Mouse (Mus musculus) forebrain, embryonic 16.5 days (tissue): ENCODE results near the gene Arhgap27. TPM values are rescaled to one million over a fixed set of nuclear protein-coding genes. Genes with fewer than 3 reads are reported as not detected.

ENCODE experiments used
- ATAC-seq: fragments of 200-750 bp; cut with Nextera tagmentation; 2 replicates; pipeline ENCODE4 v1.8.0; 2017; ENCODE audit warnings: mild to moderate bottlenecking, moderate library complexity
- H3K27ac ChIP-seq: fragments of 300-500 bp; sonication (generic); 2 replicates; pipeline ENCODE4 v1.5.1; 2014; ENCODE audit warnings: low read length, control low read depth
- H3K27me3 ChIP-seq: fragments of 300-500 bp; sonication (generic); replicated peaks from 2 replicates; pipeline ENCODE4 v1.6.1; 2014; ENCODE audit warnings: low read length; ENCODE audit not compliant: control insufficient read depth, insufficient read depth
- H3K36me3 ChIP-seq: fragments of 300-500 bp; sonication (generic); 2 replicates; pipeline ENCODE4 v1.6.1; 2014; ENCODE audit not compliant: control insufficient read depth, insufficient read depth
- H3K4me1 ChIP-seq: fragments of 300-500 bp; sonication (generic); replicated peaks from 2 replicates; pipeline ENCODE4 v1.6.1; 2014; ENCODE audit warnings: low read length; ENCODE audit not compliant: control insufficient read depth, insufficient read depth
- H3K4me2 ChIP-seq: fragments of 300-500 bp; sonication (generic); 2 replicates; pipeline ENCODE4 v1.6.1; 2014; ENCODE audit warnings: mild to moderate bottlenecking, low read length, control low read depth
- H3K4me3 ChIP-seq: fragments of 300-500 bp; sonication (generic); replicated peaks from 2 replicates; pipeline ENCODE4 v1.5.1; 2014; ENCODE audit warnings: mild to moderate bottlenecking, low read length, control low read depth
- H3K9ac ChIP-seq: fragments of 300-500 bp; sonication (generic); replicated peaks from 2 replicates; pipeline ENCODE4 v1.6.1; 2014; ENCODE audit warnings: low read depth, low read length, control low read depth
- H3K9me3 ChIP-seq: fragments of 300-500 bp; sonication (generic); 2 replicates; pipeline ENCODE4 v1.6.1; 2016; ENCODE audit warnings: low read length; ENCODE audit not compliant: control insufficient read depth
- WGBS: fragments of 180-500 bp; shearing (Covaris S2); extraction: QIAGEN DNeasy Blood & Tissue Kit; methylation state at CpG from one replicate; pipeline ENCODE4 v1.1.7; 2014; 5-methylcytosine and 5-hydroxymethylcytosine counted together
- polyA plus RNA-seq: library from polyadenylated mRNA; unstranded; fragments of >200 nt; fragmentation: Nextera tagmentation; extraction: Ambion mirVana; gene quantifications from 2 replicates; pipeline ENCODE4 v1.2.1, GENCODE M21; 2015

Arhgap27 gene
- polyA plus RNA-seq, 1 experiment from 2014 or later: 3.0 TPM

- H3K27me3 ChIP-seq: peaks cover 5% of the 10 kb centered on the region
- H3K4me2 ChIP-seq: no peak overlapping the region
- 0 out of 2 replicates have a peak, but pooled peaks cover 5% of the 10 kb centered on the region for H3K4me1 ChIP-seq
- no peak overlapping the region for H3K27ac ChIP-seq
- H3K9me3 ChIP-seq: no peaks in the 10 kb centered on the region
- ATAC-seq: no peak
- H3K4me3 ChIP-seq: no peak overlapping the region
- 86% methylated on average over 3 of the region's 3 CpGs for WGBS
- H3K36me3 ChIP-seq: no peaks in the 10 kb centered on the region
- no peak overlapping the region for H3K9ac ChIP-seq
These were observed 9.5 kb downstream of the Arhgap27 start for GRCm38 (mm10) chr11:103354033-103354432.

DNA sequence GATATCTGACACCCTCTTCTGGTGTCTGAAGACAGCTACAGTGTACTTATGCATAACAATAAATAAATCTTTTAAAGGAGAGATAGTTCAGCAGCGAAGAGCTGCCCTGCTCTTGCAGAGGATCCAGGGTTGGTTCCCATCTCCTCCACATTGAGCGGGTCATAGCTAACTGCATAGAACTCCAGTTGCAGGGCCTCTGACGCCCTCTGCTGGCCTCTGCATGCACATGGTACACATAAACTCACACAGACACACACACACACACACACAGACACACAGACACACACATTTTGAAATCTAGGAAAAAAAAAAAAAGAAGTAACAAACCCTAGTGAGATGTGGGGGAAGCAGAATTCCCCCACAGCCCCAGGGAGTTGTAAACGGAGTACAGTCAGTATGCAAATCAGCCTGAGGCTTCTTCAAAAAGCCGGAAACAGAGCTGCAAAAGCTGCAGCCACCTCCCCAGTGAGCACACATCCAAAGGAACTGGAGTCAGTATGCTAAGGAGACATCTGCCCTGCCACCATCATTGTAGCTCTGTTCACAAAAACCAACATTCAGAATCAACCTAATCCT lies 11.2 kb downstream of the Arhgap27 start:
- 79% methylated on average over 5 of the region's 5 CpGs for WGBS
- ATAC-seq: no peak
- Histone ChIP-seq H3K27ac (no peak overlapping the region), H3K4me2 (no peak overlapping the region), H3K4me1 (0 out of 2 replicates have a peak, but pooled peaks cover 3% of the 10 kb centered on the region), H3K27me3 (no peaks in the 10 kb centered on the region; the same call in 1 of the 2 replicates), H3K36me3 (no peaks in the 10 kb centered on the region), H3K4me3 (no peak overlapping the region), H3K9ac (no peak overlapping the region), H3K9me3 (no peaks in the 10 kb centered on the region)

- Histone ChIP-seq H3K4me1 (0 out of 2 replicates have a peak, but pooled peaks cover 1% of the 10 kb centered on the region), H3K27ac (no peak overlapping the region), H3K9ac (no peak overlapping the region), H3K4me3 (no peak overlapping the region), H3K4me2 (no peak overlapping the region), H3K36me3 (no peaks in the 10 kb centered on the region), H3K9me3 (no peaks in the 10 kb centered on the region), H3K27me3 (no peaks in the 10 kb centered on the region)
- ATAC-seq: no peak
- 92% methylated on average over 12 of the region's 12 CpGs for WGBS
These were observed 12.7 kb downstream of the Arhgap27 start for GRCm38 (mm10) chr11:103350711-103351315.

DNA sequence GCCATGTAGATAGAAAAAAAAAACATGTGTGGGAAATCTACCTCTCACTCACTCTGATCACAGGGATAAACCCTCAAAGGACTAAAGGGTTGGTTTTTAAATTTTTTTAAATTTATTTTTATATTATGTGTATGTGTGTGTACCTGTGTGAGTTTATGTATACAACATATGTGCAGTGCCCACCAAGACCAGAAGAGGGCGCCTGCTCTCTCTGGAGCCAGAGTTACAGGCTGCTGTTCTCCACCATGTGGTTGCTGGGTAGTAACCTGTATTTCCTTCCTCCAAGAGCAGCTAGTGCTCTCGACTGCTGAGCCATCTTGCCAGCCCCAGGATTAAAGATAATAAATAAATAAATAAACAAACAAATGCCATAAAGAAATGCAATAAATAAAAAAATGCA lies 13.8 kb downstream of the Arhgap27 start:
- Histone ChIP-seq H3K4me2 (no peak overlapping the region), H3K27ac (no peak overlapping the region), H3K9ac (no peak overlapping the region), H3K36me3 (no peaks in the 10 kb centered on the region), H3K4me1 (no peaks in the 10 kb centered on the region), H3K4me3 (no peak overlapping the region), H3K9me3 (no peaks in the 10 kb centered on the region), H3K27me3 (no peaks in the 10 kb centered on the region)
- 92% methylated on average over 2 of the region's 2 CpGs for WGBS
- ATAC-seq: no peak

GRCm38 (mm10) chr11:103346657-103347056 lies 16.8 kb downstream of the Arhgap27 start:
- Histone ChIP-seq H3K9me3 (no peaks in the 10 kb centered on the region), H3K36me3 (no peaks in the 10 kb centered on the region), H3K27me3 (no peaks in the 10 kb centered on the region), H3K9ac (no peak overlapping the region), H3K4me1 (no peaks in the 10 kb centered on the region), H3K27ac (no peak overlapping the region), H3K4me3 (no peak overlapping the region), H3K4me2 (no peak overlapping the region)
- WGBS: 63% methylated on average over 5 of the region's 5 CpGs
- ATAC-seq: no peak

DNA sequence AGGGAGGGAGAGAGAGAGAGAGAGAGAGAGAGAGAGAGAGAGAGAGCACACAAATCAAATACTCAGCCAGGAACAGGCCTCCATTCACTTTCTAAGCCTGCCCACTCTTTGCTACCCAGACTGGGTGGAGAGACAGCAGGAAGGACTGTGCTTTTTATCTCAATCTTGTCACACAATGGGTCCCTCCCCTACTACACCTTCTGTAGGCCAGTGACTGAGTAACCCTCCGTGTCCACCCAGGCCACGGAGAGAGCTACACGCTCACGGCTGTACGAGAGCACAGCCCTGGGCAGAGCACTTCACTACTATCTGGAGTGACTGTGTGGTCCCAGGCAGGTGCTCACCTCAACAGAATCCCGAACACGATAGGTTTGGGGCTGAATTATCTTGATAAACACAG lies 17.3 kb downstream of the Arhgap27 start:
- no peaks in the 10 kb centered on the region for H3K9me3 ChIP-seq
- WGBS: 83% methylated on average over 7 of the region's 7 CpGs
- no peak overlapping the region for H3K27ac ChIP-seq
- H3K4me3 ChIP-seq: no peak overlapping the region
- no peaks in the 10 kb centered on the region for H3K27me3 ChIP-seq
- H3K4me1 ChIP-seq: no peaks in the 10 kb centered on the region
- H3K4me2 ChIP-seq: no peak overlapping the region
- no peak for ATAC-seq
- no peaks in the 10 kb centered on the region for H3K36me3 ChIP-seq
- no peak overlapping the region for H3K9ac ChIP-seq

DNA sequence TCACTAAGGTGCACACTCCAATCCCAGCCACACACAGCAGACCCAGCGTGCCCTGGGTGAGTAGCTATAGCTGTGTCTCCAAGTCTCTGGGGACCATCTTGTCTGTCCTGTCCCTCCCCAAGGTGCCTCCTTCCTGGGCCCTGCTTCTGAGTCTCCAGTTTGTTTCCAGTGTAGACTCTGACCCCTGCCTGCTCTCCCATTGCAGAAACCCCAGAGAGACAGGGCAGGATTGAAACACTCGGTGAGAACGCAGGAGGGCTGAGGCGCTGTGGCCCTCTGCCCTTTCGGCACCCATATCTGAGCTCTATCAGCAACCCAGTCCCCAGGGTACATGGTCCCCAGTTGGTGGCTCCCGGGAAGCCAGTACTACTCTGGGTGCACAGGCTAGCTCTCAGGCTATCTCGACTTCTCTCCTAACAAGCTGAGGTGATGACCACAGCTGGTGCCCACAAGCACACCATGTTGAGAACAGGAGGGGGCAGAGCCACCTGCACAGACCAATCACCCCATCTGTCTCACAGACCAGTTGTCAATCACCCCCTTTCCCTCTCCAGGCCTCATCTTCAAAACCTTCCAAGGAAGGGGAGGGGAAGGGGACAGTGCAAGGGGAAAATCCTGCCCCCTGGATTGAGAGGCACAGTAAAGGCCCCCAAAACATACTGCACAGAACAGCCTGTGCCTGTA lies 17.9 kb downstream of the Arhgap27 start:
- H3K4me1 ChIP-seq: no peaks in the 10 kb centered on the region
- H3K36me3 ChIP-seq: no peaks in the 10 kb centered on the region
- no peak overlapping the region for H3K4me2 ChIP-seq
- H3K4me3 ChIP-seq: no peak overlapping the region
- H3K9me3 ChIP-seq: no peaks in the 10 kb centered on the region
- ATAC-seq: no peak
- no peak overlapping the region for H3K27ac ChIP-seq
- H3K27me3 ChIP-seq: no peaks in the 10 kb centered on the region
- no peak overlapping the region for H3K9ac ChIP-seq
- WGBS: 80% methylated on average over 7 of the region's 7 CpGs

DNA sequence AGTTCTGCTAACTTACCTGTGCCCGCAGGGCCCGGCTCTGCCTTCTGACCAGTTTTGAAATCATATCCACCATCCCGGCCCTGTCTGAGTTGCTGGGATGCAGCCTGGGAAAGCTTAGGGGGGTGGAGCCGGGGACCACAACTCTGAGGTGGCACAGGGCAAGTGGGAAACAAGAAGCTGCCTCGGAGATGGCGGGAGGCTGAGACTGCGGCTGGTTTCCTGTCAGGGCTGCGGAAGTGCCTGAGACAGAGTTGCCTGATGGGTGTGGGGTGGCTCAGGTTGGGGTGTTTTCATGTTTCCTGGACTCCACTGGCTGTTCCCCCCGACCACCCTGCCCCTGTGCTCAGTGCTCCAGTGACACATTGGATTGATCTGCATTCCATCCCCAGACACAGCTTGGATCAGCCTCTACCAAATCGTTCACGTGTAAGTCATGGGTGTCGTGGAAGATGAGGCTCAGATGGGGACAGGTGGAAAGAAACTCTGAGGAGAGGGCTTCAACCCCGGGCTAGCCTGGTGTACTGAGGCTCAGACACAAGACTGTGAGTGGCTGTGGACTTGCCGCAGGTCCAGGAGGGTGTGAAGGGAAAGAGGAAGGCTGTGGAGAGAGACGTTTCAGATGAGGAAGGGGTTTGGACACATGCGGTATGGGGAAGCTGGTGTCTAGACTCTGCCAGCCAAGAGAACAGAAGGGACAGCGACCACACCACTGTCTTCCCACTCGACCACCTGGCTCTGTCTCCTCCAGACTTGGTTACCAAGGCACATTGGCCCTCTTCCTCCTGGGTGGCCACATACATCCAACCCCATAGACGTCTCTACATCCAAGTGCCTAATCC lies 18.8 kb downstream of the Arhgap27 start:
- Histone ChIP-seq H3K9ac (no peak overlapping the region), H3K4me2 (no peak overlapping the region), H3K9me3 (no peaks in the 10 kb centered on the region), H3K27ac (no peak overlapping the region), H3K4me1 (no peaks in the 10 kb centered on the region), H3K27me3 (no peaks in the 10 kb centered on the region), H3K36me3 (no peaks in the 10 kb centered on the region), H3K4me3 (no peak overlapping the region)
- WGBS: 82% methylated on average over 19 of the region's 19 CpGs
- no peak for ATAC-seq

DNA sequence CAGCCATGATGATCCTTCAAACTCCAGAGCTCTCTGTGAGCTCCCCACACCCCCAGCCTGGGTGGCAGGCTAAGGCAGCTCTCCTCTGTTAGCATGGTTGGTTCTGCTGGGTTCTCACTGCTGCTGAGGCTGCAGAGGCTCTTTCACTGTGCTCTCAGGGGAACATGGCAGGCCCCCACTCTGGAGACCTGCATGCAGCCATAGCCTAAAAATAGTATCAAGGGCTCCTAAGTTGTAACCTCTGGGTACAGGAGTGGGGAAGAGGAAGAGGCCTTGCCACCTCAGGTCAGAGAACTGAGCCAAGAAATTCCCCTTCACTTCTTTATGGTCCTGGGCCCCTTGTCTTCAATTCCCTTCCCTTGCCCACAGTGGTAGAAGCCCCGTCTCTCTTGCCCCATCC lies 19.6 kb downstream of the Arhgap27 start:
- no peaks in the 10 kb centered on the region for H3K27me3 ChIP-seq
- no peaks in the 10 kb centered on the region for H3K9me3 ChIP-seq
- no peak overlapping the region for H3K27ac ChIP-seq
- H3K4me3 ChIP-seq: no peak overlapping the region
- no peak for ATAC-seq
- no peaks in the 10 kb centered on the region for H3K4me1 ChIP-seq
- no peaks in the 10 kb centered on the region for H3K36me3 ChIP-seq
- H3K4me2 ChIP-seq: no peak overlapping the region
- no peak overlapping the region for H3K9ac ChIP-seq
- WGBS: 89% methylated on average over 1 of the region's 1 CpGs
